Mouse (Mus musculus): ENCODE data around the gene Mus81. TPM values are rescaled to one million over a fixed set of nuclear protein-coding genes. Genes with fewer than 3 reads are reported as not detected.
A peak's percentile ranks its signal among the peaks of the same experiment; 100 is the strongest.

The Mus81 gene
- 51.8 and 57.1 TPM in 2 replicates for polyA plus RNA-seq (2014; fragmentation: Nextera tagmentation; extraction: Ambion mirVana)

DNA sequence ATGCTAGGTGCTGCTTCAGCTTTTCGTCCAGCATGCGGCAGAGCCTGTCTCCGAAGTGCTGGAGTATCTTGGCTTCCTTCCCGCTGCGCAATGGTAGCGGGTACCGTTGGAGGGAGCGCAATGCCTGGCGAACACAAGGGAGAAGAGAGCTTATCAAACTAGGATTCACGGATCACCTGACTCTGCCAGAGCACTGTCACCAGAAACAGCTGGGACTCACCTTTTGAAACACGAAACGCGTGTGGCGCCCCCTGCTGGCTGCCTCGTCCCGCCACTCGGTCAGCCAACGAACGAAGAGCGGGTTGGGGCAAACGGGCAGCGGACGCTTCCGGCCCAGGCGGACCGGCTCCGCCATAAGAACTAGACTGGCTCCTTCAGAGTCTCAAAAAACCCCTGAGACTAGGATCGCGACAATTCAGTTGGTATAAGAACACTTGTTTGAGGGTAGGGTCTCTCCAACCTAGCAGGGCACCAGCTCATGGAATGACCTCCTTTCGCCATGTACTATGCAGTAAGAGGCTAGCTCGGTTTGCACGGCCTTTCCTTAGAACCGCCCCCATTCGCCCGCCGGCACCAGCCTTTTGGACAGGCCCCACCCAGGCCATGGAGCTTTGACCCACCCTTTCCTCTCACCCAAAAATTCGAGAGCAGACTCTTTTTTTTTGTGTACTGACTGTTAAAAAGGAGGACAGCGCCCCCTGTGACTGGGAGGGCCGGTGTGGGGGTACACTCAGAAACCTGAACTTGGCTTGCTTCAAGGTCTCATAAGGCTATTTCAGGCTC is at the start of gene Mus81:
Mus81 (minus strand) TSS at position 635 of the 783 bp plus-strand sequence.
- H3K9ac ChIP-seq (ENCODE audit: low read length) = peak within 1 kb of the TSS; percentile 70
- no peaks in the 10 kb centered on the region for H3K9me3 ChIP-seq (replicated peaks; ENCODE audit: control insufficient read depth, low read length)
- H3K27ac ChIP-seq (ENCODE audit: low read depth, low read length) = peak within 1 kb of the TSS; percentile 97
- WGBS = under 1% methylated on average over 39 of the region's 39 CpGs
- H3K4me2 ChIP-seq (ENCODE audit: low read length) = peak within 1 kb of the TSS; percentile 80
- peaks cover 45% of the 10 kb centered on the region for H3K36me3 ChIP-seq (ENCODE audit: control insufficient read depth, insufficient read depth, low read length)
- DNase-seq (ENCODE audit: low spot score) (peak; percentile 96), ATAC-seq (peak; percentile 55)
- peak within 1 kb of the TSS; percentile 49 for H3K4me3 ChIP-seq (ENCODE audit: low read depth, low read length)
- peaks cover 14% of the 10 kb centered on the region for H3K4me1 ChIP-seq (ENCODE audit: control insufficient read depth, insufficient read depth, low read length)
- H3K27me3 ChIP-seq (replicated peaks; ENCODE audit: control insufficient read depth, insufficient read depth, low read length) = no peaks in the 10 kb centered on the region

- H3K4me2 ChIP-seq (ENCODE audit: low read length) = no peak overlapping the region
- no peak overlapping the region for H3K9ac ChIP-seq (ENCODE audit: low read length)
- H3K9me3 ChIP-seq (replicated peaks; ENCODE audit: control insufficient read depth, low read length) = no peaks in the 10 kb centered on the region
- 79% methylated on average over 8 of the region's 8 CpGs for WGBS
- H3K4me1 ChIP-seq (ENCODE audit: control insufficient read depth, insufficient read depth, low read length) = no peaks in the 10 kb centered on the region
- ATAC-seq (no peak), DNase-seq (ENCODE audit: low spot score) (no peak)
- H3K4me3 ChIP-seq (ENCODE audit: low read depth, low read length) = no peak overlapping the region
- no peak overlapping the region for H3K27ac ChIP-seq (ENCODE audit: low read depth, low read length)
- no peaks in the 10 kb centered on the region for H3K27me3 ChIP-seq (replicated peaks; ENCODE audit: control insufficient read depth, insufficient read depth, low read length)
- no peaks in the 10 kb centered on the region for H3K36me3 ChIP-seq (ENCODE audit: control insufficient read depth, insufficient read depth, low read length)
Measured at GRCm38 (mm10) chr19:5532520-5532919, 44.3 kb upstream of the Mus81 start.

DNA sequence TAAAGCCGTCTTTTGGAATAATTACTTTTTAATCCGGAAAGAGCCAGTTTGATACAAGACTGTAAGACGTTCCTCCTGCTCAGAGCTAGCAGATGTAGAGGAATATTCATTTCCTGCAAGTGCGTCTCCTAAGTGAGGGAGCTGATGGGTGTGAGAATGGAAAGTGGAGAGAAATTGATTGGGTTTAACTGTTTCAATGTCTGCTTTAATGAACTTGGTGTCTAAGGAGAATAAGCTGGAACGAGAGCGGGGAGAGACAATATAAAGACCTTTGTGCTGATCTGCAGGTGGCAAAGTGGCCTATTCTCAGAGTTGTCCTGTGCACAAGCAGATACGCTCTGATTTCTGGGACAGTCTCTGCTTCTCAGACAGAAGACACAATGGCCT is 41.9 kb upstream of the Mus81 start:
- DNase-seq (ENCODE audit: low spot score) = no peak
- Histone ChIP-seq H3K27ac (ENCODE audit: low read depth, low read length) (no peak overlapping the region), H3K27me3 (replicated peaks; ENCODE audit: control insufficient read depth, insufficient read depth, low read length) (no peaks in the 10 kb centered on the region)

GRCm38 (mm10) chr19:5529325-5530137 is 41.3 kb upstream of the Mus81 start:
- DNase-seq (ENCODE audit: low spot score) = peak; percentile 88
- Histone ChIP-seq H3K27ac (ENCODE audit: low read depth, low read length) (no peak overlapping the region), H3K4me2 (ENCODE audit: low read length) (peak overlapping the region; percentile 32), H3K9me3 (replicated peaks; ENCODE audit: control insufficient read depth, low read length) (no peaks in the 10 kb centered on the region), H3K36me3 (ENCODE audit: control insufficient read depth, insufficient read depth, low read length) (no peaks in the 10 kb centered on the region), H3K4me3 (ENCODE audit: low read depth, low read length) (no peak overlapping the region), H3K27me3 (replicated peaks; ENCODE audit: control insufficient read depth, insufficient read depth, low read length) (no peaks in the 10 kb centered on the region), H3K9ac (ENCODE audit: low read length) (no peak overlapping the region), H3K4me1 (ENCODE audit: control insufficient read depth, insufficient read depth, low read length) (no peaks in the 10 kb centered on the region)
- peak; percentile 93 for ATAC-seq
- WGBS = 12% methylated on average over 20 of the region's 20 CpGs

More for the DNA sequence above, 41.9 kb upstream of the Mus81 start:
- Histone ChIP-seq H3K9me3 (replicated peaks; ENCODE audit: control insufficient read depth, low read length) (no peaks in the 10 kb centered on the region), H3K36me3 (ENCODE audit: control insufficient read depth, insufficient read depth, low read length) (no peaks in the 10 kb centered on the region), H3K4me3 (ENCODE audit: low read depth, low read length) (no peak overlapping the region), H3K4me1 (ENCODE audit: control insufficient read depth, insufficient read depth, low read length) (no peaks in the 10 kb centered on the region), H3K4me2 (ENCODE audit: low read length) (no peak overlapping the region), H3K9ac (ENCODE audit: low read length) (no peak overlapping the region)
- WGBS = 9% methylated on average over 7 of the region's 7 CpGs
- ATAC-seq = no peak

DNA sequence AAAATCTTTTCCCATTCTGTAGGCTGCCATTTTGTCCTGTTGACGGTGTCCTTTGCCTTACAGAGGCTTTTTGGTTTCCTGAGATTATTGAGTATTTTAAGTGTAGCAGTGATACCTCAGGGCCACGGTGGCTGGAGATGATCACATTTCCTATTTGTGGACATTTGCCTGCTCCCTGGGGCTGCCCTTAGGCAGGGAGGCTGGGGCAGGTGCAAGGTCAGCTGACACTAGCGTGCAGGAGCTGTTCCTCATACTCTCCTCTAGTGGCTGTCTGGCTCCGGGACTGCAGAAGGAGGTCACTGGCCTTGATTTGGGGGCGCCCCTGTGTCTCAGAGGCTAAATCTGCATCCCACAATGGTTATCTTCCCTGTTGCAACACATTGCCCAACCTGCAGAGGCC is 37.0 kb upstream of the Mus81 start:
- DNase-seq (ENCODE audit: low spot score) (no peak), ATAC-seq (no peak)
- Histone ChIP-seq H3K27me3 (replicated peaks; ENCODE audit: control insufficient read depth, insufficient read depth, low read length) (no peaks in the 10 kb centered on the region), H3K4me1 (ENCODE audit: control insufficient read depth, insufficient read depth, low read length) (no peaks in the 10 kb centered on the region), H3K9me3 (replicated peaks; ENCODE audit: control insufficient read depth, low read length) (no peaks in the 10 kb centered on the region), H3K9ac (ENCODE audit: low read length) (no peak overlapping the region), H3K4me2 (ENCODE audit: low read length) (no peak overlapping the region), H3K4me3 (ENCODE audit: low read depth, low read length) (no peak overlapping the region), H3K36me3 (ENCODE audit: control insufficient read depth, insufficient read depth, low read length) (no peaks in the 10 kb centered on the region), H3K27ac (ENCODE audit: low read depth, low read length) (no peak overlapping the region)
- 80% methylated on average over 5 of the region's 5 CpGs for WGBS

- H3K36me3 ChIP-seq (ENCODE audit: control insufficient read depth, insufficient read depth, low read length) = no peaks in the 10 kb centered on the region
- ATAC-seq = no peak
- no peaks in the 10 kb centered on the region for H3K4me1 ChIP-seq (ENCODE audit: control insufficient read depth, insufficient read depth, low read length)
- WGBS = 88% methylated on average over 3 of the region's 3 CpGs
- no peak overlapping the region for H3K4me2 ChIP-seq (ENCODE audit: low read length)
- H3K9ac ChIP-seq (ENCODE audit: low read length) = no peak overlapping the region
- H3K27ac ChIP-seq (ENCODE audit: low read depth, low read length) = no peak overlapping the region
- no peaks in the 10 kb centered on the region for H3K9me3 ChIP-seq (replicated peaks; ENCODE audit: control insufficient read depth, low read length)
- H3K27me3 ChIP-seq (replicated peaks; ENCODE audit: control insufficient read depth, insufficient read depth, low read length) = no peaks in the 10 kb centered on the region
- no peak for DNase-seq (ENCODE audit: low spot score)
- H3K4me3 ChIP-seq (ENCODE audit: low read depth, low read length) = no peak overlapping the region
Measured at GRCm38 (mm10) chr19:5518721-5519120, 30.5 kb upstream of the Mus81 start.

DNA sequence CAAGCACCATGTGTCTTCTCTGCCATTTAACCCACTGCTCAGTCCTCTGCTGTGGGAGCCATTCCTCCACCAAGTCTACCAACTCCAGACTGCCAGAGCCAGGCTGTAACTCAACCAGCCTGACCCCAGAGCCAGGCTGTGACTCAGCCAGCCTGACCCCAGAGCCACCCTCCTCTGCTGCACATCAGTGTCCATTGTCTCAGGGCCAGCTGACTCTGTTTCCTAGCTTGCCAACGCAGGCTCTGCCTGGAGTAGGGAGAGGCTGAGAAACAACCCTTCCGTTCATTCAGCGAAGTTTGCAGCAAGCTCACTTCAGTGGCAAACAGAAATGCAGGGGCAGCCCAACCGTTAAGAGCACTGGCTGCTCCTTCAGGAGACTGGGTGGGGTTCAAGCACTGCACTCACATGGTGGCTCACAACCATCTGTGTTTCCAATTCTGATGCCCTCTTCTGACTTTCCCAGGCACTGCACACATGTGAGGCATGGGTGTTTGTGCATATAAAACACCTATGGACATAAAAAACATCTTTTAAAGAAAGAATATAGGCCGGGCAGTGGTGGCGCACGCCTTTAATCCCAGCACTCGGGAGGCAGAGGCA is 28.8 kb upstream of the Mus81 start:
- Histone ChIP-seq H3K4me2 (ENCODE audit: low read length) (no peak overlapping the region), H3K27me3 (replicated peaks; ENCODE audit: control insufficient read depth, insufficient read depth, low read length) (no peaks in the 10 kb centered on the region), H3K4me3 (ENCODE audit: low read depth, low read length) (no peak overlapping the region), H3K4me1 (ENCODE audit: control insufficient read depth, insufficient read depth, low read length) (no peaks in the 10 kb centered on the region; the same call in 1 of the 2 replicates), H3K9me3 (replicated peaks; ENCODE audit: control insufficient read depth, low read length) (no peaks in the 10 kb centered on the region), H3K27ac (ENCODE audit: low read depth, low read length) (no peak overlapping the region), H3K9ac (ENCODE audit: low read length) (no peak overlapping the region), H3K36me3 (ENCODE audit: control insufficient read depth, insufficient read depth, low read length) (no peaks in the 10 kb centered on the region)
- DNase-seq (ENCODE audit: low spot score) = no peak
- ATAC-seq = no peak
- WGBS = 80% methylated on average over 8 of the region's 8 CpGs

DNA sequence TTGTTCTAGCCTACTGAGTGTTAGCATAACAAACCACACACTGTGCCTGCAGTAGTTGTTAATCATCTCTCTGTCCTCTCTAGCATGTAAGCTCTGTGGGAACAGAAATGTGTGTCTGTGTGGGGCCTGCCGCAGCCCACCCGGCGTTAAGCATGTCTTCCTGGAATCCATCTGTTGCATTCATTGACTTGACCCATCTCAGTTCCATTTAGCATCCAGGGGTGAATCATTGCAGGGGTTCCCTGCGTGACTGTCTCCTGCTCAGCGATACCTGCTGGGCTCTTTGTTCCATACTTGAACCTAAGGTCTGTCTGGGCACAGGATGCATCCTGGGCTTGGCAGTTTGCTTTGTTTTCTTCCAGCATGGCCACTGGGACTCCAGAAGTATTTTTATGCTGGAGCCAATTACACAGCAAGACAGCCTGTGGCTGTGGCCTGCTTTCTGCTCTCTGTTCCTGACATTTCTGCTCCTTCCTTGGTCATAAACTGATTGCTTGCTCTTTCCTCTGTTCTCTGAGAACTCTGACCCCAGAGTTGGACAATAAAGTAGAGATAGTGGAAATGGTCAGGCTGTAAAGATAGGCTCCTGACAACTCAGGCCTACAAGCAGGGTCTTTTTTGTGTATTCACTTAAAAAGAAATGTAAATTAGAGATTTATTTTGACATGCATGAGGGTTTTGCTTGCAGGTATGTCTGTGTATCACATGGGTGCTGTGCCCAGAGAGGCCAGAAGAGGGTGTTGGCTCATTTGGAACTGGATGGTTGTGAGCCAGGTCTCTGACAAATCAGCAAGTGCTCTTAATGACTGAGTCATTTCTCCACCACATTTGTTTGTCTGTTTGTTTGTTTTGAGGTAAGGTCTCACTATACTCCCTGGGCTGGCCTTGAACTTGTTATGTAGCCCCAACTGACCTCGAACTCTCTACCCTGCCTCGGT is 27.9 kb upstream of the Mus81 start:
- H3K4me3 ChIP-seq (ENCODE audit: low read depth, low read length) = no peak overlapping the region
- no peak for DNase-seq (ENCODE audit: low spot score)
- H3K4me1 ChIP-seq (ENCODE audit: control insufficient read depth, insufficient read depth, low read length) = peaks cover 2% of the 10 kb centered on the region; the same call in 1 of the 2 replicates
- 81% methylated on average over 7 of the region's 7 CpGs for WGBS
- H3K9ac ChIP-seq (ENCODE audit: low read length) = no peak overlapping the region
- no peaks in the 10 kb centered on the region for H3K36me3 ChIP-seq (ENCODE audit: control insufficient read depth, insufficient read depth, low read length)
- H3K27me3 ChIP-seq (replicated peaks; ENCODE audit: control insufficient read depth, insufficient read depth, low read length) = no peaks in the 10 kb centered on the region
- H3K4me2 ChIP-seq (ENCODE audit: low read length) = no peak overlapping the region
- H3K27ac ChIP-seq (ENCODE audit: low read depth, low read length) = no peak overlapping the region
- no peaks in the 10 kb centered on the region for H3K9me3 ChIP-seq (replicated peaks; ENCODE audit: control insufficient read depth, low read length)
- ATAC-seq = no peak

Data from forebrain, embryonic 14.5 days (tissue).